Comparison of ENCODE assay signal across 7 mouse cellular contexts in genomic region chr5:123394303-123394956, GRCm38 (mm10). TPM values are rescaled to one million over a fixed set of nuclear protein-coding genes. Genes with fewer than 3 reads are reported as not detected.
A peak's percentile ranks its signal among the peaks of the same experiment; 100 is the strongest.
DNase-seq lines count a peak whose midpoint lies in the region; ATAC-seq lines count a peak whose summit lies in the region.

TSS of gene Mlxip (plus strand) at chr5:123394798.

- H3K9ac ChIP-seq in intestine, embryonic 15.5 days: peak within 1 kb of the TSS; percentile 85

- H3K4me1 ChIP-seq in intestine, embryonic 15.5 days (replicated peaks): peaks cover 26% of the 10 kb centered on the region
- peaks cover 65% of the 10 kb centered on the region for H3K4me1 ChIP-seq in midbrain, embryonic 10.5 days

- H3K9me3 ChIP-seq in intestine, embryonic 15.5 days: no peaks in the 10 kb centered on the region
- H3K9me3 ChIP-seq in midbrain, embryonic 10.5 days (replicated peaks): no peaks in the 10 kb centered on the region

- intact Hi-C loops in gastrocnemius, postnatal 36 days (cut with DNase I): no loop called here
- intact Hi-C loops in left cerebral cortex, postnatal 25 days (cut with DNase I): no loop called here

- peak; percentile 99 for ATAC-seq in intestine, embryonic 15.5 days

- H3K4me3 ChIP-seq in intestine, embryonic 15.5 days (replicated peaks): peak within 1 kb of the TSS; percentile 99
- H3K4me3 ChIP-seq in midbrain, embryonic 10.5 days: peak within 1 kb of the TSS; percentile 89

- H3K36me3 ChIP-seq in intestine, embryonic 15.5 days: no peaks in the 10 kb centered on the region
- H3K36me3 ChIP-seq in midbrain, embryonic 10.5 days: no peaks in the 10 kb centered on the region

- H3K4me2 ChIP-seq in intestine, embryonic 15.5 days (replicated peaks): peak within 1 kb of the TSS; percentile 74

- WGBS in intestine, embryonic 15.5 days: under 1% methylated on average over 50 of the region's 50 CpGs
- under 1% methylated on average over 50 of the region's 50 CpGs for WGBS in midbrain, embryonic 10.5 days

- H3K27ac ChIP-seq in intestine, embryonic 15.5 days: peak within 1 kb of the TSS; percentile 81
- peak within 1 kb of the TSS; percentile 88 for H3K27ac ChIP-seq in midbrain, embryonic 10.5 days (replicated peaks)

- DNase-seq in adrenal gland, adult 18-20 months (ENCODE audit: low spot score in 2 of 2): peak; percentile 91 to 92
- peak; percentile 96 for DNase-seq in embryo, embryonic 11 days
- peak; percentile 92 to 94 for DNase-seq in gastrocnemius, postnatal 36 days
- peak; percentile 93 to 96 for DNase-seq in left cerebral cortex, postnatal 25 days (ENCODE audit: low spot score in 2 of 2)
- peak; percentile 96 for DNase-seq in midbrain, embryonic 10.5 days (ENCODE audit: low spot score)
- DNase-seq in right cerebral cortex, postnatal 4 days: peak; percentile 81

- H3K27me3 ChIP-seq in intestine, embryonic 15.5 days (replicated peaks): no peaks in the 10 kb centered on the region
- H3K27me3 ChIP-seq in midbrain, embryonic 10.5 days (ENCODE audit: low read depth, poor library complexity, severe bottlenecking): 0 out of 2 replicates have a peak, but pooled peaks cover 4% of the 10 kb centered on the region

RNA-seq across cellular contexts. Expression of gene Mlxip, which starts in this region (rescaled TPM):
- 10 to 100 TPM; 18.5 to 26.8 TPM for total RNA-seq in adrenal gland, adult 18-20 months (2021)
- total RNA-seq in gastrocnemius, postnatal 36 days (2021): 10 to 100 TPM; 49.7 to 50.7 TPM
- polyA plus RNA-seq in intestine, embryonic 15.5 days (2015; fragmentation: Nextera tagmentation; extraction: Ambion mirVana): 19.2 and 22.4 TPM in 2 replicates
- total RNA-seq in left cerebral cortex, postnatal 25 days (2021): 10 to 100 TPM; 16.3 to 18.0 TPM
- 16.0 and 16.7 TPM in 2 replicates for polyA plus RNA-seq in midbrain, embryonic 10.5 days (2016; fragmentation: Nextera tagmentation; extraction: Ambion mirVana)

Comparison
In these comparisons a context has a peak if more than half of its experiments do, and no peak if none do; other contexts are left out.
1. Peak in every context shown above with its lines: DNase-seq, ATAC-seq, H3K4me3 ChIP-seq and H3K27ac ChIP-seq.